Mouse (Mus musculus) kidney, postnatal 36 days (tissue): Measurements from ENCODE around the gene Tmem151a.
"Not testable (repeated sequence)": the region's sequence is repeated elsewhere in the genome, so short reads cannot be mapped to it uniquely, and the experiment has no call there.

Experiments
- DNase-seq, 2 experiments: peaks; one replicate each; pipeline ENCODE4 v3.0.0; 2021 to 2022; ENCODE audit warnings: mixed read lengths in 2 of 2

Gene Tmem151a

DNA sequence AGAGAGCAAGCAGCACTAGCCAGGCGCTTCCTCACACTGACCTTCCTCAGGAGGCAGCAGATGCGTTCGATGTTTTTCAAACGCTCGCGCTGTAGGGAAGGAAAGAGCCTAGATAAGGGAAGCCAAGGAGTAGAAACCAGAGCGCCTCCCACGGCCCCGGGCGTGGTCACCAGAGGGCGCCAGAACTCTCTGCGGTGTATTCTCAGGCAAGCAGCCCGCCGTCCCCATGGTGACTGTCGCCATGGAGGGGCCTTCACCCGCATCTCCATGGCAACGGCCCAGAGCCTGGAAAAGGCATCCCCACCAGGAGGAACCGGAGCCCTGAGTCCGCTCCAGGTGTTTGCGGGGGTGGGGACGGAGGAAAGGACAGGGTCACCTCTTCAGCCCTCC is 8.9 kb upstream of the Tmem151a start:
- peak; percentile 93 to 98 for DNase-seq

DNA sequence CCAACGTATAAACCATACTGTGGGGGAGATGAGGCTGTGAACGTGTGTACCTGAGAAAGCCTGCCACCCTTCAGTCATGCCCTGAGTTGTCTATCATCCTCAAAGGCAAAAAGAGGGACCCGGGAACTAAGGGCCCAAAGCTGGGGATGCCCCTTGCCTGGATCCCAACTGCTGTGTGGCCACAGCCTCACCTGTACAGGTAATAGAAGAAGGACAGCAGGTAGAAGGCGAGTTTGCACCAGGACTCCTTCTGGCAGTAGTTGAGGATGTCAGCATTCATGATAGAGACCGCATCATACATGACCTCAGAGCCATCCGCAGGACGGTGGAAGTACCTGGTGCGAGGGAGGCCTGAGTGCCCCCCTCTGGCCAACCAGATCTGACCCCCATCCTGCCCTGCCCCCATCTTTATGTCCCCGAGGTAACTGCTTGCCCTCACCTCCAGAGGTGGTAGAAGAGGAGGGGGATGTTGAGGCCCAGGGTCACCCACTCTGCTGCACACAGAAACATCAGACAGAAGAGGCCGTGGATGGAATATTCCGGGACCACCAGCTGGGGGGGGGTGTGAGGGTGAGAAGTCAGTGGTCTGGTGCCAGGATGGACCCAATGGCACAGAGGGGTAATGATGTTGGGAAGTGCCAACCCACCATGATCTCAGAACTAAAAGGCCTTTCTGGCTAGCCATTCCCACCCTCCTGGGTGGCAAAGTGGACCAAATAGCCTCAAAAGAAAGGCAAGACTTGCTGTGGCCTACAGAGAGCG is 8.3 kb upstream of the Tmem151a start:
- no peak for DNase-seq

DNA sequence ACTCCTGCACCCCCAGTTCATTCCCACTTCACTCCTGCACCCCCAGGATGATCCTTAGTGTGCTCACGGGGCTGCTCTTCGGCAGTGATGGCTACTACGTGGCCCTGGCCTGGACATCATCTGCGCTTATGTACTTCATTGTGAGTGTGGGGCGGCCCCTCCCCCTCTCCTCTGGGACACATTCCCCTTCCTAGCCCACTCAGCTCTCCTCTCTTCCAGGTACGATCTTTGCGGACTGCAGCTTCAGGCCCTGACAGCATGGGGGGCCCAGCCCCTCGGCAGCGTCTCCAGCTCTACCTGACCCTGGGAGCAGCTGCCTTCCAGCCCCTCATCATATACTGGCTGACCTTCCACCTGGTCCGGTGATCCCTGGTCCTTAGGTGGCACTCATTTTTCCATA is 6.8 kb upstream of the Tmem151a start:
- no peak for DNase-seq

DNA sequence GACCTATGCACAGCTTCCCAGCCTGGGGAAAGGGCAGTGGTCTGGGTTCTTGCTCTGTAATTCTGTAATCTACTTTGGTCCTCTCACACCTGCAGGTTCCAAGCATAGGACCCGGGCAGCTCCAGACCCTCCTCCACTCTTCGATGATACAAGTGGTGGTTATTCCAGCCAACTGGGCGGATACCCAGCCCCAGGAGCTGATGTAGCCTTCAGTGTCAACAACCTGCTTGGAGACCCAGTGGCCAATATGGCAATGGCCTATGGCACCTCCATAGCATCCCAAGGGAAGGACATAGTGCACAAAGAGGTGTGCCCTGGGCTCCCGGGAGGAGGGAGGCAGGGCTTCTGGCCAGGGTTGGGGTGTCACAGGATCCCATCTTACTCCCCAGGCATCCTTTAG is 4.0 kb upstream of the Tmem151a start:
- no peak for DNase-seq

DNA sequence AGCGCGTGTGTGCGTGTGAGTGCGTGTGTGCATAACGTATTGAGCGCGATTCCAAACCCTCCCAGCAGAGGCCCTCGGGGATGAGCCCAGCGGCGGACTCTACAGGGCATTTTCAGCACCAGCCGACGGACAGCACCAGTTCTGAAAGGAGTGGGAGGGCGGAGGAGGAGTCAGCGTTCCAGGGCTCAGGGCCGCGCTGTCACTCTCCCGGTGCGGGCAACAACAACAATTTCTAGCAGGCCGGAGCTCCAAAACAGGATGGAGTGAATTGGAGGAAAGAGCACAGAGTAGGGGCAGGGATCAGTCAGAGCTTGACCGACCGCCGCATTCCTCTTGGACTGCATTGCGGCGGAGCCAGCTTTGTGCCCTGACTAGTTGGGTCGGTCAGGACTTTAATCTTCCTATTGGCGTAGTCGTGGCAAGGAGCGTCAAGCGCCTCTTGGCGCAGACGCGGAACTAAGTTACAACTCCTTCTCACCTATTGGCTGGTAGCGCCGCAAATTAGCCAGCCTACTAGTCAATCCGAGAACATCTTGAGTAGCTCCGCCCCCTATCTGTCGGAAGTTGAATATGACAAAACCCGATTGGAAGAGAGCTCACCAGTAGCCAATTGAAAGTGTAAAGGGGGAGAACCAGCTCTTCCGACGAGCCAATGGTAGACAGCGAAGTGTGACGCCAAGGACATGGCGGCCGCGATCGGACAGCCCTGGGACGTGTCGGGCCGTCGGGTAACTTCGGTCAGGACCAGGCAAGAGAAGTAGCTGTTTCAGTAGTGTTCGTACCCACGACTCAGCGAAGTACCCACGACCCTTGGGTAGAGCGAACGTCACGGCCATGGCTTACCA is 2.8 kb upstream of the Tmem151a start, which contains the start of gene Yif1a:
Yif1a (plus strand) TSS at position 655 of the 845 bp plus-strand sequence.
- DNase-seq = peak; percentile 98 to 100

DNA sequence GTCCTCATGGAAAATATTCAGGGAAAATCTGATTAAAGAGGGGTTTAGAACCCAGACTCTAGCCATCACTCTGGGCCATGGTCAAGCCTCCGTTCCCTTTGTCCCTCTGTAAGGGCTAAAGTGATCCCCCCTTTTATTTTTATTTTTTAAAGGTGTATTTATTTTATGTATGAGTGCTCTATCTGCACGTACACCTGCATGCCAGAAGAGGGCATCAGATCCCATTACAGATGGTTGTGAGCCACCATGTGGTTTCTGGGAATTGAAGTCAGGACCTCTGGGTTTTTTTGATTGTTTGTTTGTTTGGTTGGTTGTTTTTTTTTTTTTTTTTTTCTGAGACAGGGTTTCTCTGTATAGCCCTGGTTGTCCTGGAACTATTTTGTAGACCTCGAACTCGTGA is 1.2 kb upstream of the Tmem151a start:
- DNase-seq = not testable (repeated sequence)

DNA sequence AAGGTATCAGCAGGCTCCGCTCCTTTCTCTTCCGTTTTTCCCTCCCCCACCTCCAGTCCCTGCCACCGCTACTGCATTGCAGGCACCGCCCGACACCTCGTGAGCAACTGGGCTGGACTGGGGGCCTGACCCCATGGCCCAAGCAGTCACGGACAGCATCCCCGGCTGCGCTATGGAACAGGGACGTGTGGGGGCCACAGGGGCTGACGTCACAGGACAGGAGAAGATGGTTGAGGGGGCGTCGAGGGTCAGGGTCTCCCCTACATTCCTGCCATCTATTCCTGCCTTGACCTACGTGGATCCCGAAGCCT is 542 bp downstream of the Tmem151a start:
- no peak for DNase-seq

DNA sequence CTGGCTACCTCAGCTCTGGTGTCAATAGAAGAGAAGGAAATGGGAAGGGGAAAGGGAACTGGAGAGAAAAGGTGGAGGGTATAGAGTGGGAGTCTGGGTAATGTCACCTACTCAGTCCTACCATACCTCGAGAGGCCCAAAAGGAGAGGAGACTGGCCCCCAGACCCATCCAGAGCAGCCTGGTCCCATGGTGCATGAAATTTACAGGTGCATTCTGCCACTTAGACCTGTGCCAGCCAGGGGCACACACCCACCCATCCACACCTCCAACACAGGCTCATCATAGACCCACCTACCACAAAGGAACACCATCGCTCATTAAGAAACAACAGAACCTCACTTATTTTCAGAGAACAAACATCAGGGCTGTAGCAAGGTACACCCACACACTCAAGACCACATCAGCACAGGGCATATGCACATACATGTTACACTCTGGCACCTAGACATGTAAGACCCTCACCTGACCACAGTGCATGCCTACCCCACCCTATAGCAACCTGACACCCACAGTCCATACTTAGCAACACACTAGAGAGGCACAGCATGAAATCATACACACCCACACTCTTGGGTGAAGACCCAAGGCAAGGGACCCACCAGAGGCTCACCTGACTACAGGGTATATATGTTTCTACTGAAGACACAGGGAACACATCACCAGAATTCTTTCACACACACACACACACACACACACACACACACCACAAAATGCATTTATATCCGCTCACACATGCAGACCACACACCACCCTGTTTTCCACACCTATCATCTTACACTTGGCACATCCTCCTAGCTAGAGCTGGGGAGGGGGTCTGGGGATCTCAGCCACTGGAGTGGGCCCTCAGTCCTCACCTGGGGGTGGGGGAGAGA is 1.1 kb downstream of the Tmem151a start:
- no peak for DNase-seq

DNA sequence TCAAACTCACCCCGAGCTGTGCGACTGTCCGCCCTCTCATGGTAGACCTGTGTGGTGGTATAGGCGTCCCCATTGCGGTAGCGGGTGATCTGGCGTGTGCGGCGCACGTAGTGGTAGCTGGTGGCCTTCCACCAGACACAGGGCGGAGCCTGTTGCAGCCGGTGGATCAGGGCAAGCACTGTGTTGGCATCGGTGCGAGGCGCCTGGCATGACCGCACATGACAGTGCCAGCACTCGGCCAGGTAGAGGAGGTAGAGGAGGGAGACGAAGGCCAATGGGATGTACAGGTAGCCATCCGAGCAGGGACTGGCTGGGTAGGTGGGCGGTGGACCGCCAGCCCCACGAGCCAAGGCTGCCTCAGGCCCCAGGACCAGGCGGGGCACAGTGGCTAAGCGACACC is 2.7 kb downstream of the Tmem151a start:
- no peak for DNase-seq

DNA sequence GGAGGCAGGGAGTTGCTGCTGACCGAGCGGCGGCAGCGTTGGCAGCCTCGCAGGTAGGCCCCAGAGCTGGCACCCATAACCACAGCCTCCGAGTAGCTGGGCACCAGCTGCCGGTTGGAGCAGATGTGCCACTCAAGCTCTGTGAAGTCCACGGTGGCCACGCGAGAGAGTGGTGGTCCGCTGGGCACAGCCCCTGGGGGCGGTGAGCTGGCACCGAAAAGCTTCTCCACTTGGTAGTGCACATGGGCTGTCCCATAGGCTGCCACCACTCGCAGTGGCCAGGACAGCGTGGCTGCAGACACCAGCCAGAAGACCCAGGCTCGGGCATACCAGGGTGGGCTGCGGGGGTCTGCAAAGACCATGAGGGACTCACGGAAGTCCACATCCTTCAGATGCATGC is 3.3 kb downstream of the Tmem151a start:
- no peak for DNase-seq

DNA sequence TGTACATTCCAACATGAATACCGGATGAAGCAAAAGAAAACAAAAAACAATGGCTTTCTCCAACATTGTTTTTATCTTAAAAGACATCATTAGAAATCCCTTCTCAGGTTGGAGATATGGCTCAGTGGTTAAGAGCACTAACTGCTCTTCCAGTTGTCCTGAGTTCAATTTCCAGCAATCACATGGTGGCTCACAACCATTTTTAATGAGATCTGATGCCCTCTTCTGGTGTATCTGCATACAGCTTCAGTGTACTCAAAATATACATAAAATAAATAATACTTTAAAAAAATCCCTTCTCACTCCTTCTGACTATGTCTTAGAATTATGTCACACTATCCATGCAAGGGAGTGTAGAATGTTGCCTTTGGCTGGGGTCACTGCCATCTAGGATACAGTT is 6.1 kb downstream of the Tmem151a start:
- DNase-seq = no peak

DNA sequence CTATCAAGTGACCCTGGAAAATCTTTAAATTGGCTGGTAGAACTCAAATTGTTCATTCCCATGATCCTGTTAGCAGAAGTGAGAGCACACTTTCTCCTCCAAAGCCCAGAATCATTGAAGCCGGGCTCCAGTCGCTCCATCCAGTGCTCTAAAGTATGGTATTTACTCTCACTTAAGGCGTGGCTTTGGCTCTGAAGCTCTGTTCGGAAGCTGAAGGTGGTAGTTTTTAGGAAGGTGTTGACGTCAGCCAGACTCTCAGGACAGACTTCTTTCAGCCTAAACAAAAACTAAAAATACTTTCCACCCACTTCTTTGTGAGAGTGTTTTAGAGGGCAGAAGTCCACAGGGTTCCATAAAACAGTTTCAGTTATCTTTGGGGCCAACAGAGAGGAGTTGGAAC is 11.8 kb downstream of the Tmem151a start:
- no peak for DNase-seq

DNA sequence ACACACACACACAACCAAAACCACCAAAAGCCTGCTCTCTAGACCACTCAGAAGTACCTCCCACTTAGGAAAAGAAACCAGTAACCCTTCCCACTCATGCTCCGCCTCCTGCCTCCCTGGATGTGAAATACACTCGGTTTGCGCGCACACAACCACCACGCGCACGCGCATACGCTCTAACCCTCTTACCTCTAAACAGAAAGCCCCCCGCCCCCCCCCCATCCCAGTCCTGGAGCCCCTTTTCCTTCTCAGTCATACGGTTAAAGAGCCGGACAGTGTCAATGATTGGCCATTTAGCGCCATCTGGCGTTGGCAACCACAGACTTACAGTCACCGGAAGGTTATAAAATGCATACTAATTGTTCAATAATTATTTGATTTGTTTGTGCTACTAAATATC is 12.3 kb downstream of the Tmem151a start:
- peak; percentile 57 to 89 for DNase-seq

DNA sequence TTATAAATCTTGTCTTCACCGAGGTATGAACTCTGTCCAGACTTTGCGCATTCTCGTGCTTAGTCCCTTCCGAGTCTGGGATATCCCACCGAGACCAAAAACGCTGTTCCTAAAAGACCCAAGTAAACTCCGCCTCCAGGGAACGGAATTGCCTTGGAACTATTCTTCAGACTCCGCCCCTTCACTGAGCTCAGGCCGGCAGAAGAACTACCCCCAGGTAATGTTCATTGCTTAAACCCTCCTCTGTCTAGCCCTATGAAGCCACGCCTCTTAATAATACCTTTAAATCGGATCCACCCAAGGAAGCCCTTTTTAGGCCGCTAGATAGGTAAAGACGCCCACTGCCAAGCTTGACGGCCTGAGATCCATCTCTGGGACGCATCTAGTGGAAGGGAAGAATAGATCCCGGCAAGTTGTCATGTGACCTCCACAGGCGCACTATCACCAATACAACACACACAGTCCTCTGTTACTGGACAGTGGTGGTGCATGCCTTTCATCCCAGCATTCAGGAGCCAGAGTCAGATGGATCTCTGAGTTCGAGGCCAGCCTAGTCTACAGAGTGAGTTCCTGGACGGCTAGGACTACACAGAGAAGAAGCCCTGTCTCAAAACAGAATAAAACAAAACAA is 12.8 kb downstream of the Tmem151a start:
- DNase-seq = peak in 1 of 2 experiments; percentile 36

DNA sequence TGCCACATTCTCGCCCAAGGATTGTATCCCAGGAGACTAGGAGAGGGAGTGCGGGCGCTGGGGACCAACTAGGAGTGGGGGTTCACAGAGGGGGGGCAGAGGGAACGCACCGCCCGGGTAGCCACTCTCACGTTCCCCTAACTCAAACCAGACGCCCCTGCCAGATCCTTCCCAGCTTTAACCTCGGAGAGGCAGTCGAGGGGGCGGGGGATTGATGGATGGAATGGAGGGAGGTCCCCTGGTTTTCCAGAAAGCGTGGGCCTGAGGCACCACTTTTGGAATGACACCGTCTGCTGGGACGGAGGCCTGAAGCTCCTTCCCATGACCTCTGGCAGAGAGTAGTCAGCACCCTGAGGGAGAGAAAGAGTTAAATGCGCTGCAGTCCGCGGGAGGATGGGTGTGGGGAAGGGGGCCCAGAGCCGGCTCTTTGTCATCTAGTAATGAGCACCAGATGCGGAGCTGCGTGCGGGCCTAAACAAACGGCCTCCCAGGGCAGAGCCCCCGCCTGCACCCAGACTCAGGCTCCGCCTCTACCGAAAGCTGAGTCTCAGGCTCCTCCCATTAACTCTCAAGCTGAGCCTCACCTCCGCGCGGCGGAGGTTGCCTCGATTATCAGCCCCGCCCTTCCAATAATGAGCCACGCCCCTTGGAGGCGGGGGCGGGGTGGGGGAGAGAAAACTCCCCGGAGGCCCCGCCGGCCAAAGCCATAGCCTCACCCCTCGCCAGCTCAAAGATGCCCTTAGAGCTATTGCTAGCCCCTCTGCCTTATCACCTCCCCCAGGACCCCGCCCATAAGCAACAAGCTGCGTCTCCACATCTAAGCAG is 13.6 kb downstream of the Tmem151a start:
- peak; percentile 76 to 81 for DNase-seq

DNA sequence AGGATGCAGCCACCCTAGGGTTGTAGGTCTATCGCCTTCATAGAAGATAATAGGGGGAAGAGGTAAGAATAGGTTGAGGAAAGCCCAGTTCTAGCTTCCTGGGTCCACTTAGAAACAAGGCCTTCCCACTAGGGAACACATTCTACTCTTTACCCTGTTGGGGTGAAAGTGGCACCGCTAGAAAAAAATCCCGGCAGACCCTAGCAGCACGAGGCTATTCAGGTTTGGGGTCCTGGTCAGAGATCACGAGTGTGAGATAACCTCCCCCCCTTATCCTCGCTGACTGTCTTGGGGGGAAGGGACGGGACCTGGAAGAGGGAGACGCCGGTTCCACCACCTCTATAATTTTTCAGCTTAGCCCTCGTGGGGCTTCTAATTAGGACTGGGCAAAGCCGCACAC is 14.3 kb downstream of the Tmem151a start:
- DNase-seq = no peak

DNA sequence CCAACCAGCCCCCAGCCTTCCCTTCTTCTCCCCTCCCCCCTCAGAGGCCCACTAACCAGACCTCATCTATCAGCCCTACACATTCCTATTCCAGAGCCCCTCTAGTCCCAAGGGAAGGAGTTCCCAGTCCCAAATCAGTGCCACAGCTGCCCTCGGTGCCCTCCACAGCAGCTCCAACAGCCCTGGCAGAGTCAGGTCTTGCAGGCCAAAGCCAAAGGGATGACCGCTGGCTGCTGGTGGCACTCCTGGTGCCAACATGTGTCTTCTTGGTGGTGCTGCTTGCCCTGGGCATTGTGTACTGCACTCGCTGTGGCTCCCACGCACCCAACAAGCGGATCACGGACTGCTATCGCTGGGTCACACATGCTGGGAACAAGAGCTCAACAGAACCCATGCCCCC is 15.4 kb downstream of the Tmem151a start:
- DNase-seq = no peak

DNA sequence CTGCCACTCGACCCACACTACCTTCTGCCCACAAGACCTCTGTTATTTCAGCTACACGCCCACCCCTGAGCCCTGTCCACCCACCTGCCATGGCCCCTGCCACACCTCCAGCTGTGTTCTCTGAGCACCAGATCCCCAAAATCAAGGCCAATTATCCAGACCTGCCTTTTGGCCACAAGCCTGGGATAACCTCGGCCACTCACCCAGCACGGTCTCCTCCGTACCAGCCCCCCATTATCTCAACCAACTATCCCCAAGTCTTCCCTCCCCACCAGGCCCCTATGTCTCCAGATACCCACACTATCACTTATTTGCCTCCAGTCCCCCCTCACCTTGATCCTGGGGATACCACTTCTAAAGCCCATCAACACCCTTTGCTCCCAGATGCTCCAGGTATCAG is 15.8 kb downstream of the Tmem151a start:
- no peak for DNase-seq

DNA sequence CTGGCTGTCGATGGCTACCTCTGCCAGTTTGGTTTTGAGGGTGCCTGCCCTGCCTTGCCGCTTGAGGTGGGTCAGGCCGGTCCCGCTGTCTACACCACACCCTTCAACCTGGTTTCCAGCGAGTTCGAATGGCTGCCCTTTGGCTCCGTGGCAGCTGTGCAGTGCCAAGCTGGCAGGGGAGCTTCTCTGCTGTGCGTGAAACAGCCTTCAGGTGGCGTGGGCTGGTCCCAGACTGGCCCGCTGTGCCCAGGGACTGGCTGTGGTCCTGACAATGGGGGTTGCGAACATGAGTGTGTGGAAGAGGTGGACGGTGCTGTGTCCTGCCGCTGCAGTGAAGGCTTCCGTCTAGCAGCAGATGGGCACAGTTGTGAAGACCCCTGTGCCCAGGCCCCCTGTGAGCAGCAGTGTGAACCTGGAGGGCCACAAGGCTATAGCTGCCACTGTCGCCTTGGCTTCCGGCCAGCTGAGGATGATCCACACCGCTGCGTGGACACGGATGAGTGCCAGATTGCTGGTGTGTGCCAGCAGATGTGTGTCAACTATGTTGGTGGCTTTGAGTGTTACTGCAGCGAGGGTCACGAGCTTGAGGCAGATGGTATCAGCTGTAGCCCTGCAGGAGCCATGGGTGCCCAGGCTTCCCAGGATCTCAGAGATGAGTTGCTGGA is 16.6 kb downstream of the Tmem151a start:
- peak in 1 of 2 experiments; percentile 47 for DNase-seq

DNA sequence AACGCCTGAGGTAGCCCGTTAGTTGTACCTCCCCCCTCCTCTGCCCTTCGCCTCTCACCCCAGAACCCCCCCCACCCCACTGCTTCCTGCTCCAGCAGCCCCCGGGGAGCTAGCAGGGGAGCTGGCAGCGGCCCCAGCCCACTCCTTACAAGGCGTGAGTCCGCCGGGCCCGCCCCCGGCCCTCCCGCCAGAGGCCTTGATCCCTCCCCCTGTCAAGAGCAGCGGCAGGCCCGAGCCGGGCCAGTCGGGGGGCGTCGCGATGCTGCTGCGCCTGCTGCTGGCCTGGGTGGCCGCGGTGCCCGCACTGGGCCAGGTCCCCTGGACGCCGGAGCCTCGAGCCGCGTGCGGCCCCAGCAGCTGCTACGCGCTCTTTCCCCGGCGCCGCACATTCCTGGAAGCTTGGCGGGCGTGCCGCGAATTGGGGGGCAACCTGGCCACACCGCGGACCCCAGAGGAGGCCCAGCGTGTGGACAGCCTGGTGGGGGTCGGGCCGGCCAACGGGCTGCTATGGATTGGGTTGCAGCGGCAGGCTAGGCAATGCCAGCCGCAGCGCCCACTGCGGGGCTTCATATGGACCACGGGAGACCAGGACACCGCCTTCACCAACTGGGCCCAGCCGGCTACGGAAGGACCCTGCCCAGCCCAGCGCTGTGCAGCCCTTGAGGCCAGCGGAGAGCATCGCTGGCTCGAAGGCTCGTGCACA is 17.3 kb downstream of the Tmem151a start, which contains the start of gene Cd248:
Cd248 (plus strand) TSS at position 212 of the 703 bp plus-strand sequence.
- peak; percentile 69 to 80 for DNase-seq
